Mouse (Mus musculus) forebrain, embryonic 14.5 days (tissue): ENCODE results near the gene Elk3. TPM values are rescaled to one million over a fixed set of nuclear protein-coding genes. Genes with fewer than 3 reads are reported as not detected.

ENCODE experiments used
- ATAC-seq: fragments of 200-750 bp; cut with Nextera tagmentation; 2 replicates; pipeline ENCODE4 v1.8.0; 2017; ENCODE audit warnings: mild to moderate bottlenecking, moderate library complexity
- DNase-seq: peaks from one replicate; pipeline ENCODE4 v3.0.0-alpha.2; 2015; ENCODE audit warnings: low spot score
- H3K27ac ChIP-seq: fragments of 300-500 bp; sonication (generic); 2 replicates; pipeline ENCODE4 v1.5.1; 2014; ENCODE audit warnings: low read depth, mild to moderate bottlenecking, control low read depth, low read length, moderate library complexity
- H3K27me3 ChIP-seq: fragments of 300-500 bp; sonication (generic); replicated peaks from 2 replicates; pipeline ENCODE4 v1.6.1; 2014; ENCODE audit warnings: low read length, control low read depth, mixed read lengths; ENCODE audit not compliant: control insufficient read depth, insufficient read depth
- H3K36me3 ChIP-seq: fragments of 300-500 bp; sonication (generic); 2 replicates; pipeline ENCODE4 v1.6.1; 2014; ENCODE audit warnings: low read length, control low read depth; ENCODE audit not compliant: control insufficient read depth, insufficient read depth
- H3K4me1 ChIP-seq: fragments of 300-500 bp; sonication (generic); 2 replicates; pipeline ENCODE4 v1.6.1; 2014; ENCODE audit warnings: antibody characterized with exemption, low read length, control low read depth; ENCODE audit not compliant: control insufficient read depth, insufficient read depth
- H3K4me2 ChIP-seq: fragments of 300-500 bp; sonication (generic); 2 replicates; pipeline ENCODE4 v1.6.1; 2014; ENCODE audit warnings: mild to moderate bottlenecking, control low read depth, low read length
- H3K4me3 ChIP-seq: fragments of 300-500 bp; sonication (generic); 2 replicates; pipeline ENCODE4 v1.5.1; 2014; ENCODE audit warnings: low read depth, low read length, control low read depth
- H3K9ac ChIP-seq: fragments of 300-500 bp; sonication (generic); 2 replicates; pipeline ENCODE4 v1.6.1; 2014; ENCODE audit warnings: mild to moderate bottlenecking, low read length, control low read depth, moderate library complexity
- H3K9me3 ChIP-seq: fragments of 300-500 bp; sonication (generic); replicated peaks from 2 replicates; pipeline ENCODE4 v1.6.1; 2016; ENCODE audit warnings: low read length, control low read depth, mixed read lengths; ENCODE audit not compliant: control insufficient read depth
- WGBS: fragments of 180-500 bp; shearing (Covaris S2); extraction: QIAGEN DNeasy Blood & Tissue Kit; methylation state at CpG from one replicate; pipeline ENCODE4 v1.1.7; 2014; 5-methylcytosine and 5-hydroxymethylcytosine counted together
- polyA plus RNA-seq: library from polyadenylated mRNA; unstranded; fragments of >200 nt; fragmentation: Nextera tagmentation; extraction: Ambion mirVana; gene quantifications from 2 replicates; pipeline ENCODE4 v1.2.1, GENCODE M21; 2014

Gene Elk3
- polyA plus RNA-seq, 1 experiment from 2014 or later = 7.0 TPM

DNA sequence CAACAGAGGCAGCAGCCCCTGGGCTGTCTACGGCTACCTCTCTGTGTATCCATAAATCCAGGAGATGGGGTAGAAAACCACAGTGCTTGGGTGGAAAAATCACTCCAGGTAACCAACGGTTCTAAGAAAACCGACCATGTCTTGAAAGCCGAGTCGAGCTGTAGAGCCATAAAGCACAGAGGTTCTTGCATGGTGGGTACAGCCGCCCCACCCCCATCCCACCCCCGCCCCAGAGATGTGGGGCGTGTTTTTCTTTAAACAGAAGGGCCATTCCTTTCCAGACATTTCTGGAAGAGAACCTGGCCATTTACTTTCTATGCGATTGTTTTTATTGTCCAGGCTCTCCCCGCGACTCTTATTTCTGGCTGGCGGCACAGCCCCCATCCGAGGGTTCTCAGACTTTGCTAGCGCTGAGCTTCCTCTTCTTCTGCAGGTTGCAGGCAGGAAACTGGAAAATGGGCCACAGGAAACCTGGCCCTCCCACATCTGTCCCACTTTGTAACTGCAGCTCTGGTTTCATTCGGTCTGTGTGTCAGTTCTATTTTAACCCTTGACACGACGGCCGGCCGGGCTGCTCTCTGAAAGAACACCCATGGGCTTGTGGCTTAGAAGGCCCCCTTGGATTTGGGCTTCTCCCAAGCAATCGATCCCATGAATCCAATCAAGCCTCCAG is 16.3 kb downstream of the Elk3 start:
- no peak overlapping the region for H3K4me3 ChIP-seq
- H3K27me3 ChIP-seq = no peaks in the 10 kb centered on the region
- no peak overlapping the region for H3K27ac ChIP-seq
- WGBS = 73% methylated on average over 20 of the region's 20 CpGs
- ATAC-seq (no peak), DNase-seq (no peak)
- peaks cover 3% of the 10 kb centered on the region; the same call in 1 of the 2 replicates for H3K4me1 ChIP-seq
- H3K9ac ChIP-seq = no peak overlapping the region
- H3K36me3 ChIP-seq = no peaks in the 10 kb centered on the region
- H3K9me3 ChIP-seq = no peaks in the 10 kb centered on the region
- H3K4me2 ChIP-seq = no peak overlapping the region

- Histone ChIP-seq H3K36me3 (no peaks in the 10 kb centered on the region), H3K9ac (no peak overlapping the region), H3K27ac (no peak overlapping the region), H3K4me2 (no peak overlapping the region), H3K9me3 (no peaks in the 10 kb centered on the region), H3K4me3 (no peak overlapping the region), H3K27me3 (no peaks in the 10 kb centered on the region), H3K4me1 (peaks cover 3% of the 10 kb centered on the region; the same call in 1 of the 2 replicates)
- DNase-seq (no peak), ATAC-seq (no peak)
- WGBS = 85% methylated on average over 7 of the region's 7 CpGs
Measured at GRCm38 (mm10) chr10:93293621-93294020, 17.3 kb downstream of the Elk3 start.

DNA sequence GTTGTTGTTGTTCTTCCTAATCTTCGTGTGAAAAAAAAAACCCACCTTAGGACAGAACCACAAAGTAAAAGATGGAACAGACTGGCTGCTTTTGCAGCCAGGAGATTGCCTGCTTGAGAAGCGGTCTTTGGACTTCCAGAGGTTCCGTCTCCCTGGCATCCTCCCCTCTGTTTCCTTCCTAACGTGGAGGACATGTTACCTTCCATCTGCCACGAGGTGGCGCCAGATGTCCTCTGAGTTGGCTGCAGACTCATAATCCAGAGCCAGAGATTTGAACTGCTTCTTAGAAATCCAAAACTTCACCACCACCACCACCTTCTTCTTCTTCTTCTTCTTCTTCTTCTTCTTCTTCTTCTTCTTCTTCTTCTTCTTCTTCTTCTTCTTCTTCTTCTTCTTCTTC is 19.1 kb downstream of the Elk3 start:
- Histone ChIP-seq H3K4me2 (no peak overlapping the region), H3K4me3 (no peak overlapping the region), H3K9me3 (no peaks in the 10 kb centered on the region), H3K27me3 (no peaks in the 10 kb centered on the region), H3K4me1 (peaks cover 3% of the 10 kb centered on the region; the same call in 1 of the 2 replicates), H3K9ac (no peak overlapping the region), H3K27ac (no peak overlapping the region), H3K36me3 (no peaks in the 10 kb centered on the region)
- ATAC-seq (peak; percentile 32; the same call in 1 of the 2 replicates), DNase-seq (peak; percentile 93)
- 3% methylated on average over 6 of the region's 6 CpGs for WGBS

- Histone ChIP-seq H3K9me3 (no peaks in the 10 kb centered on the region), H3K27me3 (no peaks in the 10 kb centered on the region), H3K36me3 (no peaks in the 10 kb centered on the region), H3K27ac (no peak overlapping the region), H3K4me1 (peaks cover 3% of the 10 kb centered on the region; the same call in 1 of the 2 replicates), H3K4me3 (no peak overlapping the region), H3K4me2 (no peak overlapping the region), H3K9ac (no peak overlapping the region)
- DNase-seq = peak; percentile 62
- peak; percentile 49 for ATAC-seq
- 32% methylated on average over 7 of the region's 7 CpGs for WGBS
Measured at GRCm38 (mm10) chr10:93291352-93291751, 19.6 kb downstream of the Elk3 start.

GRCm38 (mm10) chr10:93289404-93289803 is 21.5 kb downstream of the Elk3 start:
- no peaks in the 10 kb centered on the region for H3K27me3 ChIP-seq
- H3K4me1 ChIP-seq = peaks cover 2% of the 10 kb centered on the region; the same call in 1 of the 2 replicates
- H3K4me3 ChIP-seq = no peak overlapping the region
- H3K9ac ChIP-seq = no peak overlapping the region
- no peak overlapping the region for H3K4me2 ChIP-seq
- peak; percentile 63; the same call in 1 of the 2 replicates for ATAC-seq
- H3K36me3 ChIP-seq = no peaks in the 10 kb centered on the region
- DNase-seq = peak; percentile 70
- WGBS = 62% methylated on average over 6 of the region's 6 CpGs
- H3K9me3 ChIP-seq = no peaks in the 10 kb centered on the region
- H3K27ac ChIP-seq = no peak overlapping the region

GRCm38 (mm10) chr10:93288336-93288735 is 22.6 kb downstream of the Elk3 start:
- ATAC-seq = no peak

DNA sequence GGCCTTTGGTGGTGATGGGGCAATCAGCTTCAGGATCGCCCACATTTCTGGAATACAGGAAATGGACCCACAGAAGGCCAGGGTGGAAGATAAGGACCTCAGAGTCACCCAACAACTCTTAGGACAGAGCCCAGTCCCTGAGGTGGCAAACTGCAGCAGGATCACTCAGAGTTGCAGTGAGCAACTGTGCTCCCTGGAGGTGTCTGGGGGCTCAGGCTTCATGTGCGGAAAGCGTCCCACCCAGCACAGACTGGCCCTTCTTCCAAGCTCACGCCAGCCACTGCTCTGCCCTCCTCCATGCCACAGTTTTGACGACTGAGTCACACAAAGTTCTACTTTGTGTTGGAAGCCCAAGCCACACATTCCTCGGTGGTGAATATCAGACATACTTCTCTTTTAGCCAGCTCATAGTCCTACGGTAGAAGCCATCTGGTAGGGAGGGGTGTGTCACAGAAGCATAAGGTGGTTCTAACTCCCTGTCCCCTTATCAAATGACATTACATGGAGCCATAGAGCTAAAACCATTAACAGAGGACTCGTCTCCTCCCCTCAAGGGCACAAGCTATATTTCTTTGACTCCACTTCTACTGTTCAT is 23.3 kb downstream of the Elk3 start:
- H3K27me3 ChIP-seq = no peaks in the 10 kb centered on the region
- H3K4me1 ChIP-seq = no peaks in the 10 kb centered on the region; the same call in 1 of the 2 replicates
- ATAC-seq = no peak
- H3K4me2 ChIP-seq = no peak overlapping the region
- H3K9me3 ChIP-seq = no peaks in the 10 kb centered on the region
- H3K4me3 ChIP-seq = no peak overlapping the region
- DNase-seq = no peak
- H3K36me3 ChIP-seq = no peaks in the 10 kb centered on the region
- H3K27ac ChIP-seq = no peak overlapping the region
- 89% methylated on average over 8 of the region's 8 CpGs for WGBS
- H3K9ac ChIP-seq = no peak overlapping the region

More at GRCm38 (mm10) chr10:93288336-93288735, 22.6 kb downstream of the Elk3 start:
- WGBS = 55% methylated on average over 4 of the region's 4 CpGs
- no peaks in the 10 kb centered on the region for H3K36me3 ChIP-seq
- no peak overlapping the region for H3K27ac ChIP-seq
- no peaks in the 10 kb centered on the region for H3K9me3 ChIP-seq
- no peak overlapping the region for H3K9ac ChIP-seq
- H3K27me3 ChIP-seq = no peaks in the 10 kb centered on the region
- H3K4me1 ChIP-seq = no peaks in the 10 kb centered on the region; the same call in 1 of the 2 replicates
- DNase-seq = peak; percentile 74
- no peak overlapping the region for H3K4me3 ChIP-seq
- no peak overlapping the region for H3K4me2 ChIP-seq

- no peaks in the 10 kb centered on the region for H3K27me3 ChIP-seq
- DNase-seq (no peak), ATAC-seq (no peak)
- H3K9me3 ChIP-seq = no peaks in the 10 kb centered on the region
- no peak overlapping the region for H3K4me3 ChIP-seq
- no peak overlapping the region for H3K4me2 ChIP-seq
- 91% methylated on average over 5 of the region's 5 CpGs for WGBS
- H3K4me1 ChIP-seq = peaks cover 4% of the 10 kb centered on the region; the same call in 1 of the 2 replicates
- no peaks in the 10 kb centered on the region for H3K36me3 ChIP-seq
- H3K27ac ChIP-seq = no peak overlapping the region
- no peak overlapping the region for H3K9ac ChIP-seq
Measured at GRCm38 (mm10) chr10:93285489-93285888, 25.4 kb downstream of the Elk3 start.

GRCm38 (mm10) chr10:93283258-93283657 is 27.7 kb downstream of the Elk3 start:
- no peak overlapping the region for H3K9ac ChIP-seq
- H3K27ac ChIP-seq = no peak overlapping the region
- no peaks in the 10 kb centered on the region for H3K36me3 ChIP-seq

More at GRCm38 (mm10) chr10:93283258-93283657, 27.7 kb downstream of the Elk3 start:
- no peak overlapping the region for H3K4me3 ChIP-seq
- ATAC-seq (no peak), DNase-seq (peak; percentile 52)
- no peaks in the 10 kb centered on the region for H3K9me3 ChIP-seq
- H3K4me2 ChIP-seq = no peak overlapping the region
- H3K4me1 ChIP-seq = peaks cover 4% of the 10 kb centered on the region; the same call in 1 of the 2 replicates
- H3K27me3 ChIP-seq = no peaks in the 10 kb centered on the region
- WGBS = 53% methylated on average over 4 of the region's 4 CpGs
